Mouse (Mus musculus): ENCODE data around the gene Vwf. TPM values are rescaled to one million over a fixed set of nuclear protein-coding genes. Genes with fewer than 3 reads are reported as not detected.

Gene Vwf
- polyA plus RNA-seq, 1 experiment from 2014 or later, result 5.1 TPM

DNA sequence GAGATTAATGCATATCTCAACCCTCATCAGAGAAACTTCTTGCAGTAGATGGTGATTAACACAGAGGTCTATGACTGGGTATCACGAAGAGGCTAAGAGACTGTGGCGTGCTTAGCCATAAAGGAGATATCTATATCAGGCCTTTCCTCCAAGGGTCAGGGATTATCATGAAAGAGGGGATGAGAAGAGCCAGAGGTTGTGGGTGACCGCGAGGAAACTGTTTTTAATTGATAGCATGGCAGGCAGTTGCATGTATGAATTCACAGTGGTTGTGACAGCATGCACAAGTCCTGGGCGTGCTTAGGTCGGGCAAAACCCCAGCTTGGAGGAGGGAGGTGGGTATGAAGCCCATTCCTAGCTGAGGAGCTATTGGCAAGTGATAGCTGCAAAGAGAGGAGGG, 5.3 kb upstream of the Vwf start:
- H3K9me3 ChIP-seq, result no peaks in the 10 kb centered on the region
- H3K9ac ChIP-seq (replicated peaks), result no peak overlapping the region
- ATAC-seq (ENCODE audit: insufficient number of reproducible peaks, insufficient read depth, low FRiP score, low TSS enrichment, low read depth), result no peak
- no peak overlapping the region for H3K4me3 ChIP-seq (replicated peaks)
- no peaks in the 10 kb centered on the region for H3K36me3 ChIP-seq
- 82% methylated on average over 6 of the region's 6 CpGs for WGBS
- H3K4me1 ChIP-seq (replicated peaks), result peaks cover 4% of the 10 kb centered on the region
- peaks cover 7% of the 10 kb centered on the region; the same call in 1 of the 2 replicates for H3K27me3 ChIP-seq
- H3K27ac ChIP-seq, result no peak overlapping the region
- H3K4me2 ChIP-seq, result no peak overlapping the region

DNA sequence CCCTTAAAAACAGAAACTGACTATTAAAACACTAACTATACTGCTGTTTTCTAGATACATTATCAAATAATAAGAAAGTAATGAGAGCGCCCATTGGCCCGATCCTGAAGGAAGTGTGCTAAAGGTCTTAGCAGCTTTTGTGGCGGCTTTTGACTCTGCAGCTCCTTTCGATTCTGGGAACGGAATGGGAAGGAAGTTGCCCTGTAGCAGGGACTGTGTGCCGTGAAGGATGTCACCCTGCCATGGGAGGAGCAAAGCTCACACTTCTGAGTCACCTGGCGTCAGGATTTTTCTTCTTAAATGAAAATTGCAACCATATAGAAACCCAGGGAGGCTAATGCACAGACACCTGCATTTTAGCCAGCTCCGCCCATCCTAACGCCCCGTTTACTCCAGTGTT, 1.8 kb downstream of the Vwf start:
- no peak overlapping the region for H3K4me3 ChIP-seq (replicated peaks)
- H3K4me1 ChIP-seq (replicated peaks), result no peaks in the 10 kb centered on the region
- no peak for ATAC-seq (ENCODE audit: insufficient number of reproducible peaks, insufficient read depth, low FRiP score, low TSS enrichment, low read depth)
- H3K4me2 ChIP-seq, result no peak overlapping the region
- no peaks in the 10 kb centered on the region for H3K27me3 ChIP-seq
- 75% methylated on average over 10 of the region's 10 CpGs for WGBS
- H3K27ac ChIP-seq, result no peak overlapping the region
- no peaks in the 10 kb centered on the region for H3K36me3 ChIP-seq
- no peaks in the 10 kb centered on the region for H3K9me3 ChIP-seq
- no peak overlapping the region for H3K9ac ChIP-seq (replicated peaks)

DNA sequence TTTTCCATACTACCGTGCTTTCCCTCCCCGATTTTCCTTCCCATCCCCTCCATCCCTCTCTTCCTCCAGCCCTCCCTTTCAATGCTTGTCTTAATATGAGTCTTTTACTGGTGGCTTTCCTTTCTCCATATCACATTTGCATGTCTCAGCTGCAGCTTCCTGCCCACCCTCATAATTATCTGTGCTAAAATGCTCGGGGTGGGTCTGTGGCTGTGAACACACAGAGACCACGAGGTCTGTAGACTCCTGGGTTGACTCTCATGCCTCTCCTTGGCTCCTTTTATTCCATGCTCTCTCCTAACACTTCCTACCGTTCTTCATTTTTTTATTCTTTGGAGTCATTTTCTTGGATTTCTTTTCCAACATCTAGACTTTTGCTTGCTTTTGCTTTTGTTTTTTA, 3.6 kb downstream of the Vwf start:
- H3K9me3 ChIP-seq, result no peaks in the 10 kb centered on the region
- H3K4me2 ChIP-seq, result no peak overlapping the region
- no peak for ATAC-seq (ENCODE audit: insufficient number of reproducible peaks, insufficient read depth, low FRiP score, low TSS enrichment, low read depth)
- H3K4me1 ChIP-seq (replicated peaks), result no peaks in the 10 kb centered on the region
- H3K9ac ChIP-seq (replicated peaks), result no peak overlapping the region
- H3K36me3 ChIP-seq, result no peaks in the 10 kb centered on the region
- no peak overlapping the region for H3K4me3 ChIP-seq (replicated peaks)
- H3K27ac ChIP-seq, result no peak overlapping the region
- WGBS, result 77% methylated on average over 5 of the region's 5 CpGs
- H3K27me3 ChIP-seq, result no peaks in the 10 kb centered on the region

DNA sequence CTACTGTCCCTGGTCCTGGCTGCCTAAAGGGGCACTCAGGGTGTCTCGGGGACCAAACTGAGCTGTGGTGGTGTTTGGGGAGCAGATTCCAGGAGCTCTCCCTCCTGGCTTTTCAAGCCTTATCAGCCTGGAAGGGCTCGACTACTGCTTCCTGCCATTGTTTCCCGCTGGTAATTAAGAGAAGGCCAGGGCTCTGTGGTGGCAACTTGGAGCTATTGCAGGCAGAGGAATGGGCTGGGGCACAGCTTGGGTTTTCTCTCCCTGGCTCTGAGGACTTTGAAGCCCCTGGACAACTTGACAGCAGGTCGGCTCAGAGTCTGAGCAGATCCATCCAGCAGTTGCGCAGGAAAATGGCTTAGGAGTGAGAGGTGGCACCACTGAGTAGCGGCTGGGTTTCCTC, 6.2 kb downstream of the Vwf start:
- H3K4me2 ChIP-seq, result no peak overlapping the region
- no peaks in the 10 kb centered on the region for H3K36me3 ChIP-seq
- 62% methylated on average over 6 of the region's 6 CpGs for WGBS
- no peaks in the 10 kb centered on the region for H3K27me3 ChIP-seq
- H3K4me1 ChIP-seq (replicated peaks), result no peaks in the 10 kb centered on the region
- H3K9ac ChIP-seq (replicated peaks), result no peak overlapping the region
- no peak overlapping the region for H3K27ac ChIP-seq
- H3K9me3 ChIP-seq, result no peaks in the 10 kb centered on the region
- ATAC-seq (ENCODE audit: insufficient number of reproducible peaks, insufficient read depth, low FRiP score, low TSS enrichment, low read depth), result no peak
- H3K4me3 ChIP-seq (replicated peaks), result no peak overlapping the region

DNA sequence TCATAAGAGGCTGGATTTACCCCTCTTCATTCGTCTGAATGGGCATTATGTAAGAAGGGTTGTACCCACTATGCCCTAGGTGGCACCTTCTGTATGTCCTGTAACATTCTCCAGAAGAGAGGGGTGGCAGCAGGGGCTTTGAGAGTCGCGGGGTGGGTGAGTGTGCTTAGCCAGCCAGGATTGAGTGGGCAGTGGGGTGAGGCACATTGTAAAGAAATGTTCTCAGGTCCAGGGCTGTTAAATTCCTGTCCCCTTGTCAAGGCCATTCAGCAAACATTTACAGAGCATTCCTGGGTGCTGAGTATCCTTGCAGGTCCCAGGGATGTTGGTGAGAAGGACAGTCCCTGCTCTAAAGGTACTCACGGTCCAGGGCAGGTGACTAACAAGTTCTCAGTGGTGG, 7.0 kb downstream of the Vwf start:
- Histone ChIP-seq H3K9me3 (no peaks in the 10 kb centered on the region), H3K27ac (no peak overlapping the region), H3K27me3 (no peaks in the 10 kb centered on the region), H3K9ac (replicated peaks) (no peak overlapping the region), H3K4me3 (replicated peaks) (no peak overlapping the region), H3K36me3 (no peaks in the 10 kb centered on the region), H3K4me2 (no peak overlapping the region), H3K4me1 (replicated peaks) (no peaks in the 10 kb centered on the region)
- 78% methylated on average over 4 of the region's 4 CpGs for WGBS
- no peak for ATAC-seq (ENCODE audit: insufficient number of reproducible peaks, insufficient read depth, low FRiP score, low TSS enrichment, low read depth)

DNA sequence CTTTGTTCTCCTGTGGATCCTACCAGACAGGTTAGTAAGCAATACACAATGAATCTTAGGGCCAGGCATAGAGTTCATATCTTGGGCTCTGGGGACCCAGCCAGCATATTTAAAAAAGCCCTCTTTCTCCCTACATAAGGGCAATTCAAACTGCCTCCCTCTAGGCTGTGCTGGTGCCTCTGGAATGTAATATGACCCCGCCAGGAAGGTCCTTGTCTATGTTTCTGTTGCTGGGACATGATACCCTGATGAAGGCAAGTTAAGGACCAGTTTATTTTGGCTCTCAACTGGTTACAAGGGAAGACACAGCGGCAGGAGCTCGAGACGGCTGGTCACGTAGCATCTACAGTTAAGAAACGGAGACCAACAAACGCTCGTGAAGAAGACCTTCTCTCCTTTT, 12.3 kb downstream of the Vwf start:
- H3K27ac ChIP-seq, result no peak overlapping the region
- H3K27me3 ChIP-seq, result no peaks in the 10 kb centered on the region
- no peaks in the 10 kb centered on the region for H3K36me3 ChIP-seq
- H3K9me3 ChIP-seq, result no peaks in the 10 kb centered on the region
- H3K9ac ChIP-seq (replicated peaks), result no peak overlapping the region
- no peak for ATAC-seq (ENCODE audit: insufficient number of reproducible peaks, insufficient read depth, low FRiP score, low TSS enrichment, low read depth)
- WGBS, result 78% methylated on average over 8 of the region's 8 CpGs
- no peaks in the 10 kb centered on the region for H3K4me1 ChIP-seq (replicated peaks)
- H3K4me2 ChIP-seq, result no peak overlapping the region
- H3K4me3 ChIP-seq (replicated peaks), result no peak overlapping the region

DNA sequence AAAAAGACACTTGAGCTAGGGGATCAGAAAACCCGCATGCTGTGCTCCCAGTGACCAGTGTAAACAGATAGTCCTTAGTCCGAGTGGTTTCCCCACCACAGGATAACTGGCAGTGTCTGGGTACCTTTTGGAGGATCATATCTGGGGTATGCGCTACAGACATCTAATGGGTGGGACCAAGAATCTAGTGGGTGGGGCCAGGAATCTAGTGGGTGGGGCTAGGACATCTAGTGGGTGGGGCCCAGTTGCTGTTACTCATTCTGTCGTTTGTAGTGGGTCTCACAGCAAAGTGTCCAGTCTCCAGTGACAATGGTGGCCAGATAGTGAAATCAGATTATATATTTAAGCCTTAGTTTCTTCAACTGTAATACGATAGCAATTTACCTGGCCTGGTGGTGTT, 14.5 kb downstream of the Vwf start:
- WGBS, result 79% methylated on average over 5 of the region's 5 CpGs

DNA sequence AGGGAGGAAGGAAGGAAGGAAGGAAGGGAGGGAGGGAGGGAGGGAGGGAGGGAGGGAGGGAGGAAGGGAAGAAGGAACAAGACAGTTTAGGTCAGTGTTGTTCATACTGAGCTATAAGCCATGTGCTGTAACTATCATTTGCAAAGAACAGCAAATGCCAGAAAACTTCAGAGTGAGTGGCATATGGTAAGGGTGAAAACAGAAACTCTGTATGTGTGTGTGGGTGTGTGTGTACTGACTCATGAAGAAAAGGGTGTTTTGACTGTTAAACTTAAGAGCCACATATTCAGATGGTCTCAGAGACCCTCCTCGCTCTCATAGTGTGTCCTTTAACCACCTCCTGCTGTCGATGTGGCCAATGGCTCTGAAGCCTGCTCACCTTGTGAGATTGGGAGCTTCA, 14.9 kb downstream of the Vwf start:
- H3K27ac ChIP-seq, result no peak overlapping the region
- no peak overlapping the region for H3K4me3 ChIP-seq (replicated peaks)
- no peaks in the 10 kb centered on the region for H3K9me3 ChIP-seq
- H3K4me1 ChIP-seq (replicated peaks), result no peaks in the 10 kb centered on the region
- H3K36me3 ChIP-seq, result no peaks in the 10 kb centered on the region
- WGBS, result 94% methylated on average over 2 of the region's 2 CpGs
- ATAC-seq (ENCODE audit: insufficient number of reproducible peaks, insufficient read depth, low FRiP score, low TSS enrichment, low read depth), result no peak
- no peak overlapping the region for H3K4me2 ChIP-seq
- H3K27me3 ChIP-seq, result no peaks in the 10 kb centered on the region
- H3K9ac ChIP-seq (replicated peaks), result no peak overlapping the region

More for the DNA sequence above, 14.5 kb downstream of the Vwf start:
- no peak overlapping the region for H3K4me3 ChIP-seq (replicated peaks)
- no peaks in the 10 kb centered on the region for H3K9me3 ChIP-seq
- H3K4me2 ChIP-seq, result no peak overlapping the region
- H3K9ac ChIP-seq (replicated peaks), result no peak overlapping the region
- no peak overlapping the region for H3K27ac ChIP-seq
- H3K27me3 ChIP-seq, result no peaks in the 10 kb centered on the region
- no peaks in the 10 kb centered on the region for H3K36me3 ChIP-seq
- no peak for ATAC-seq (ENCODE audit: insufficient number of reproducible peaks, insufficient read depth, low FRiP score, low TSS enrichment, low read depth)
- H3K4me1 ChIP-seq (replicated peaks), result no peaks in the 10 kb centered on the region

DNA sequence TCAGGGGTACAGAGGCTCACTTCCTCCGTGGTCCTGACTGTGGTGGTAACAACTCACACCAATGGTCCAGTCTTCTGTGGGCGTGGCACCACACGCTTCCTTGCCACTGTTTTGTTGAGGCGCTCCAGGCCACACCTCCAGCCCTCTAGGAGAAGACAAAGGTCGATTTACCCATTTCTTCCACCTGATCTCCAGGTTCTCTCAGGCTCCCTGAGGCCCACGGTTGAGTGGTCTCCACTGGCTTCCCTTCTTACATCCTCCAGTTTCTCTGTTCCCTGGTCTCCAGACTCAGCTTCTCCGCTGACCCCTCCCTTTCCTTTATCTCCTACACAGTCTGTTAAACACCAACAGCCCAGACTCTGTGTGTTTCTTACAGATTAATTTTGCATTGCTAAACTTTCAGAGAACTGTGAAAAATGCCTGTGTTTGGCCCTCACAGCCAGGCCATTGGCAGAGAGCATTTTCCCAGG, 18.3 kb downstream of the Vwf start:
- no peak overlapping the region for H3K9ac ChIP-seq (replicated peaks)
- WGBS, result 74% methylated on average over 7 of the region's 7 CpGs
- ATAC-seq (ENCODE audit: insufficient number of reproducible peaks, insufficient read depth, low FRiP score, low TSS enrichment, low read depth), result no peak
- no peaks in the 10 kb centered on the region for H3K36me3 ChIP-seq
- no peaks in the 10 kb centered on the region for H3K4me1 ChIP-seq (replicated peaks)
- no peak overlapping the region for H3K4me2 ChIP-seq
- H3K27me3 ChIP-seq, result no peaks in the 10 kb centered on the region
- no peak overlapping the region for H3K27ac ChIP-seq
- no peaks in the 10 kb centered on the region for H3K9me3 ChIP-seq
- H3K4me3 ChIP-seq (replicated peaks), result no peak overlapping the region

DNA sequence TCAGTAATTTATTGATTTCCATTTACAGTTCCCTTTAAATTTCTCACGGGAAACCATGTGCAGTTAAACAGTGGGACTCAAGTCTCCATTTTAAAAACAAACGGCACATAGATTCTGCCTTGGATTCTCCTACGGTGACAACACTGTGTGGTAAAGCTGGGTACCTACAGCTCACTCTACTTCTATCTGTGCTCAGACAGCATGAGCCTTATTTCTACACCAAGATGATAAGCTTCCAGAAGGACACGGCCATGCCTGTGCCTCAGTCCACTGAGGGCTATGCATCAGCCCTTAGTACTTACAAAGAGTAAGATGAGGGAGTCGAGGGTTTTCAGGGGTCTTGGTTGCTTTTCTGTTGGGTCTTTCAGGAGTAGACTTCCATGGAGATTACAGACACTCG, 18.8 kb downstream of the Vwf start:
- no peak overlapping the region for H3K27ac ChIP-seq
- H3K4me1 ChIP-seq (replicated peaks), result no peaks in the 10 kb centered on the region
- H3K9ac ChIP-seq (replicated peaks), result no peak overlapping the region
- H3K9me3 ChIP-seq, result no peaks in the 10 kb centered on the region
- WGBS, result 85% methylated on average over 6 of the region's 6 CpGs
- H3K36me3 ChIP-seq, result no peaks in the 10 kb centered on the region
- H3K4me2 ChIP-seq, result no peak overlapping the region
- no peaks in the 10 kb centered on the region for H3K27me3 ChIP-seq
- ATAC-seq (ENCODE audit: insufficient number of reproducible peaks, insufficient read depth, low FRiP score, low TSS enrichment, low read depth), result no peak
- no peak overlapping the region for H3K4me3 ChIP-seq (replicated peaks)

DNA sequence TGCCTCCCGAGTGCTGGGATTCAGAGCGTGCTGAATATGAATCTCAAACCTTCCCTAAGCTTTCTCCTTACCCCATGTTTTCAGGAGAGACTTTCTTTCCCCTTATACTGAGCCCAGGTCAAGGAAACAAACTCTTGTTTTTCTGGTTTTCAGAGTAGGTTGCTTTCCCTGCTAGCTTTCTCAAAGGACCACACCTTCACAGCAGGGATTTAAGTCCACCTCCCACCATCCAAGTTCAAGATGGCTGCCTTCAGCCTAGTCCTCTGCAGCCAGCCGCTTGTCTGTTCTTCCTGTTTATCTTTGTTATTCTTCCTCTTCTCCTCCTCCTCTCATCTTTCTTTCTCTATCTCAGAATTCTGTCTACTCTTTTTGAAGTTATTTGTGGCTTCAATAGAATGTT, 20.1 kb downstream of the Vwf start:
- Histone ChIP-seq H3K27ac (no peak overlapping the region), H3K36me3 (no peaks in the 10 kb centered on the region), H3K27me3 (no peaks in the 10 kb centered on the region), H3K4me1 (replicated peaks) (no peaks in the 10 kb centered on the region), H3K4me3 (replicated peaks) (no peak overlapping the region), H3K9me3 (no peaks in the 10 kb centered on the region), H3K4me2 (no peak overlapping the region), H3K9ac (replicated peaks) (no peak overlapping the region)
- ATAC-seq (ENCODE audit: insufficient number of reproducible peaks, insufficient read depth, low FRiP score, low TSS enrichment, low read depth), result no peak
- WGBS, result 91% methylated on average over 3 of the region's 3 CpGs

DNA sequence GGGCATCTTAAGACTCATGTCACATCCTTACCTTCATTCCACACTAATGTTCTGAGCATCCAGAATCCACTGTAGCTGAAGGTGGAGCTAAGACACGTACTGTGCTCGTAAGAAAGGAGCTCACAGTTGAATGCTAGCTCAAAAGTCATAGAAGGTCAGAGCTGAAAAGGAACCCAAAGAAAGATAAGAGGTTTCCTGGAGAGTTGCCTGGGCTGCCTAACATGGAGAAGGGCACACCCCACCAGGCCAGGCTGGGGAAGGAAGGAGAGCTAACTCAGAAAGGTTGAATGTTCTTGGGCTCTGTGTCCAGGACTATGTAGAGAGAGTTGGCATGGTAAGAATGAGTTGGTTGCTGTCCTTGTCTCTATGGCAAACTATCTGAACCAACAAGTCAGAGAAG, 21.8 kb downstream of the Vwf start:
- 94% methylated on average over 2 of the region's 2 CpGs for WGBS
- no peak for ATAC-seq (ENCODE audit: insufficient number of reproducible peaks, insufficient read depth, low FRiP score, low TSS enrichment, low read depth)
- no peak overlapping the region for H3K4me2 ChIP-seq
- H3K4me1 ChIP-seq (replicated peaks), result peaks cover 10% of the 10 kb centered on the region
- no peaks in the 10 kb centered on the region for H3K36me3 ChIP-seq
- no peak overlapping the region for H3K27ac ChIP-seq
- H3K9me3 ChIP-seq, result no peaks in the 10 kb centered on the region
- no peak overlapping the region for H3K9ac ChIP-seq (replicated peaks)
- H3K27me3 ChIP-seq, result no peaks in the 10 kb centered on the region
- H3K4me3 ChIP-seq (replicated peaks), result no peak overlapping the region
